Mouse (Mus musculus) CH12.LX (cell line): ENCODE measurements around the gene Prkg2.

ENCODE experiments used
- CTCF ChIP-seq, 2 experiments: IDR thresholded peaks in 1 of 2; conservative IDR thresholded peaks in 1 of 2; 2 replicates each; pipeline ENCODE4 v1.5.1; 2011 to 2012; ENCODE audit warnings: low read depth in 2 of 2, low read length in 2 of 2, improper control_type of control experiment in 1 of 2, inconsistent platforms in 1 of 2, mild to moderate bottlenecking in 1 of 2, moderate library complexity in 1 of 2
- MYC ChIP-seq: IDR thresholded peaks from 2 replicates; pipeline ENCODE4 v1.6.1; 2011; ENCODE audit warnings: low read depth, mild to moderate bottlenecking, improper control_type of control experiment, low read length
- NELFE ChIP-seq: IDR thresholded peaks from 2 replicates; pipeline ENCODE4 v1.6.1; 2011; ENCODE audit warnings: low read depth, low read length, improper control_type of control experiment
- PAX5 ChIP-seq: IDR thresholded peaks from 2 replicates; pipeline ENCODE4 v1.6.1; 2012; ENCODE audit warnings: low read length, inconsistent platforms, mixed read lengths
- TCF12 ChIP-seq: IDR thresholded peaks from 2 replicates; pipeline ENCODE4 v1.6.1; 2014; ENCODE audit warnings: low read depth, mild to moderate bottlenecking, inconsistent platforms, low read length, improper control_type of control experiment

DNA sequence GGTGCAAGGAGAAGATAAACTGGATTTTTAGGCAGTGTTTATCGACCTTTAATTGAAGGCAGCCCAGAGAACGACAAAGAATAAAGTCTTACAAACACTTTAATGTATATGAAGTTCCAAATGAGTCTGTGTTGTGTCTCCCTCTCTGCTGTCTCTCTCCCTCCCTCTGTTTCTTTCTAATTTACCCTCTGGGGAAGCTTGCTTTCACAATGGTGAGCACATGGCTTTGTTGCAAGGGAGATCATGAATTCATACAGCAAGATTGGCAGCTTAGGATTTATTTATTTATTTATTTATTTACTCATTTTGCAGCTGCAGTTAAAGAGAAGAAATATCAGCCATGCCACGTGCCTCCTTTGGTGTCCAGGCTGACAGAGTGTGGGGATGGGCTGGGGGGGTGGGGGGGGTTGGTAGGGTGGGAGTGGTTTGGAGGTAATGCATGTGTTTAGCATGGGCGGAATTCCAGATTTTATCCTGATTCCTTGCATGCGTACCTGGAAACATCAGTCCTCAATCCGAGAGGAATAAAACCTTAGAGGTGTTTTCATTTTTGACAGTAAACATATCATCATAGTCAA lies 97.4 kb downstream of the Prkg2 start:
- TF ChIP-seq CTCF (conservative IDR thresholded peaks at IDR 0.05 in 1 of 2, IDR thresholded peaks at IDR 0.05 in 1 of 2; ENCODE audit: low read depth in 2 of 2, low read length in 2 of 2) (no peak), PAX5 (no peak), NELFE (no peak), TCF12 (no peak), MYC (no peak)
